Mouse (Mus musculus) neural tube, embryonic 11.5 days (tissue): Measurements from ENCODE around the gene Adam15. TPM values are rescaled to one million over a fixed set of nuclear protein-coding genes. Genes with fewer than 3 reads are reported as not detected.

Experiments
- ATAC-seq: fragments of 200-750 bp; cut with Nextera tagmentation; 2 replicates; pipeline ENCODE4 v1.8.0; 2017; ENCODE audit warnings: moderate number of reproducible peaks, mild to moderate bottlenecking, moderate TSS enrichment, moderate library complexity; ENCODE audit not compliant: insufficient read depth, low FRiP score, low TSS enrichment
- DNase-seq: peaks from one replicate; pipeline ENCODE4 v3.0.0-alpha.2; 2015; ENCODE audit warnings: low spot score
- H3K27ac ChIP-seq: fragments of 300-500 bp; sonication (generic); 2 replicates; pipeline ENCODE4 v1.5.1; 2014; ENCODE audit warnings: low read depth, mild to moderate bottlenecking, low read length
- H3K27me3 ChIP-seq: fragments of 300-500 bp; sonication (generic); 2 replicates; pipeline ENCODE4 v1.6.1; 2014; ENCODE audit warnings: mild to moderate bottlenecking, low read length, mixed read lengths; ENCODE audit not compliant: control insufficient read depth, insufficient read depth
- H3K36me3 ChIP-seq: fragments of 300-500 bp; sonication (generic); 2 replicates; pipeline ENCODE4 v1.6.1; 2014; ENCODE audit warnings: mild to moderate bottlenecking, low read length, moderate library complexity, mixed read lengths; ENCODE audit not compliant: control insufficient read depth, insufficient read depth
- H3K4me1 ChIP-seq: fragments of 300-500 bp; sonication (generic); 2 replicates; pipeline ENCODE4 v1.6.1; 2014; ENCODE audit warnings: low read length, mixed read lengths; ENCODE audit not compliant: control insufficient read depth, insufficient read depth
- H3K4me2 ChIP-seq: fragments of 300-500 bp; sonication (generic); 2 replicates; pipeline ENCODE4 v1.6.1; 2014; ENCODE audit warnings: low read depth, mild to moderate bottlenecking, moderate library complexity
- H3K4me3 ChIP-seq: fragments of 300-500 bp; sonication (generic); 2 replicates; pipeline ENCODE4 v1.5.1; 2014; ENCODE audit warnings: low read depth, low read length
- H3K9ac ChIP-seq: fragments of 300-500 bp; sonication (generic); 2 replicates; pipeline ENCODE4 v1.6.1; 2014; ENCODE audit warnings: mild to moderate bottlenecking, low read length
- H3K9me3 ChIP-seq: fragments of 300-500 bp; sonication (generic); 2 replicates; pipeline ENCODE4 v1.6.1; 2016; ENCODE audit warnings: low read length; ENCODE audit not compliant: control insufficient read depth
- WGBS: fragments of 180-500 bp; shearing (Covaris S2); extraction: QIAGEN DNeasy Blood & Tissue Kit; methylation state at CpG from one replicate; pipeline ENCODE4 v1.1.7; 2014; 5-methylcytosine and 5-hydroxymethylcytosine counted together
- polyA plus RNA-seq: library from polyadenylated mRNA; unstranded; fragments of >200 nt; fragmentation: Nextera tagmentation; extraction: Ambion mirVana; gene quantifications from 2 replicates; pipeline ENCODE4 v1.2.1, GENCODE M21; 2014

The Adam15 gene
- polyA plus RNA-seq = 16.3 and 18.3 TPM in 2 replicates

GRCm38 (mm10) chr3:89349869-89350501 is at the start of gene Adam15:
Gene Adam15, minus strand, starts transcription at chr3:89349996.
- H3K27ac ChIP-seq = 0 out of 2 replicates have a peak within 1 kb of the TSS, but pooled peaks have one; percentile 42
- under 1% methylated on average over 51 of the region's 59 CpGs for WGBS

GRCm38 (mm10) chr3:89396654-89397005 is 46.8 kb upstream of the Adam15 start:
- Histone ChIP-seq H3K9ac (no peak overlapping the region; the same call in 1 of the 2 replicates), H3K9me3 (no peaks in the 10 kb centered on the region), H3K4me2 (peak overlapping the region; percentile 99), H3K36me3 (no peaks in the 10 kb centered on the region), H3K27ac (no peak overlapping the region), H3K4me1 (peaks cover 28% of the 10 kb centered on the region), H3K4me3 (peak overlapping the region; percentile 51), H3K27me3 (peaks cover 14% of the 10 kb centered on the region)
- ATAC-seq (no peak), DNase-seq (no peak)
- WGBS = 3% methylated on average over 4 of the region's 4 CpGs

More at GRCm38 (mm10) chr3:89349869-89350501, at the start of gene Adam15:
- DNase-seq (peak; percentile 91), ATAC-seq (peak; percentile 90)
- Histone ChIP-seq H3K4me1 (peaks cover 7% of the 10 kb centered on the region), H3K36me3 (no peaks in the 10 kb centered on the region), H3K4me3 (peak within 1 kb of the TSS; percentile 55), H3K4me2 (peak within 1 kb of the TSS; percentile 94), H3K9me3 (no peaks in the 10 kb centered on the region), H3K9ac (peak within 1 kb of the TSS; percentile 60), H3K27me3 (peaks cover 7% of the 10 kb centered on the region; the same call in 1 of the 2 replicates)

DNA sequence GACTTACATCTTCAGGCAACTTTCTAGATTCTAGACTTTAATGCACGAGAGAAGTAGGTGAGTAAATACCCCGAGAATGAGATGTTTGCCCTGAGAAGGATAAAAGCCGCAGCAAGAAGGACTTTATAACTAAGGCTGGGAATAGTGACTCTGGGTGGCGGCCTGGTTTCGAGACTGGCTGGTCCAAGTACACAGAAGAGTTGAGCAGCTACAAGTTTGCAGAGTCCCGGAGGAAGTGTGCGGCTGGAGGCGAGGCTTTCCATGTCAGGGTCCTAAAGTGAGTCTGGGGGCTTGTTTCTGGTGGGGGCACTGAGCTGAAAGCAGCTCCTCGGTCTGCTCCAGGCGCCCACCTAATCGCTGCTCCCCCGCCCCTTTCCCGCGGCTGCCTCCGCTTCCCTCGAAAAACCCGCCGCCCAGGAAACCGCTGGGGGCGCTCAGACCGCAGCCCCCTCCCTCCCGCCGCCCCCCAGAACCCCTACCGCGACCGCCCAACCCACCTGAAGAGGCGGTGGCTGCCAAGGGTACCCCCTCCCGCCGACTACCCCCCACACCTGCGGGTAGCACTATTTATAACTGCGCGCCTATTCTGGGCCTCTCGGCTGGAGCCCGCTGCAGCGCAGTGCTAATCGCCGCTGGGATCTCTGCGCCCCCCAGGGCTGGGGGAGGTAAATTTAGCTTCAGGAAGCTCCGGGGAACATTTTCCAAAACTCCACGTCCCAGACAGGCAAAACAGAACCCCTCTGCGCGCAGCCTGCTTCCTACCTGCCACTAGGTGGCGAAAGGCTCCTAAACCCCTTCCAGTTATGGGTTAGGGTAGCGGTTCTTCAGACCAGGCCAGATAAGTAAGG is 46.2 kb upstream of the Adam15 start:
- Histone ChIP-seq H3K9ac (peak overlapping the region; percentile 52), H3K4me1 (peaks cover 32% of the 10 kb centered on the region), H3K9me3 (no peaks in the 10 kb centered on the region), H3K4me3 (peak overlapping the region; percentile 51), H3K4me2 (peak overlapping the region; percentile 99), H3K27ac (no peak overlapping the region), H3K36me3 (no peaks in the 10 kb centered on the region), H3K27me3 (peaks cover 14% of the 10 kb centered on the region)
- 1% methylated on average over 39 of the region's 44 CpGs for WGBS
- DNase-seq (peak; percentile 78), ATAC-seq (no peak)

- Histone ChIP-seq H3K9ac (0 out of 2 replicates have a peak overlapping the region, but pooled peaks have one; percentile 15), H3K9me3 (no peaks in the 10 kb centered on the region), H3K4me1 (peaks cover 37% of the 10 kb centered on the region), H3K4me3 (peak overlapping the region; percentile 51), H3K4me2 (peak overlapping the region; percentile 99), H3K36me3 (no peaks in the 10 kb centered on the region), H3K27me3 (peaks cover 14% of the 10 kb centered on the region), H3K27ac (no peak overlapping the region)
- 1% methylated on average over 10 of the region's 10 CpGs for WGBS
- DNase-seq (no peak), ATAC-seq (no peak)
Measured at GRCm38 (mm10) chr3:89395419-89395805, 45.6 kb upstream of the Adam15 start.

GRCm38 (mm10) chr3:89394894-89395256 is 45.1 kb upstream of the Adam15 start:
- DNase-seq (peak; percentile 84), ATAC-seq (no peak)
- H3K27ac ChIP-seq = peak overlapping the region; percentile 5; the same call in 1 of the 2 replicates
- H3K36me3 ChIP-seq = no peaks in the 10 kb centered on the region
- peaks cover 37% of the 10 kb centered on the region for H3K4me1 ChIP-seq
- peak overlapping the region; percentile 63 for H3K9ac ChIP-seq
- peak overlapping the region; percentile 51 for H3K4me3 ChIP-seq
- no peaks in the 10 kb centered on the region for H3K9me3 ChIP-seq
- H3K27me3 ChIP-seq = peaks cover 14% of the 10 kb centered on the region
- peak overlapping the region; percentile 99 for H3K4me2 ChIP-seq
- WGBS = under 1% methylated on average over 11 of the region's 12 CpGs

DNA sequence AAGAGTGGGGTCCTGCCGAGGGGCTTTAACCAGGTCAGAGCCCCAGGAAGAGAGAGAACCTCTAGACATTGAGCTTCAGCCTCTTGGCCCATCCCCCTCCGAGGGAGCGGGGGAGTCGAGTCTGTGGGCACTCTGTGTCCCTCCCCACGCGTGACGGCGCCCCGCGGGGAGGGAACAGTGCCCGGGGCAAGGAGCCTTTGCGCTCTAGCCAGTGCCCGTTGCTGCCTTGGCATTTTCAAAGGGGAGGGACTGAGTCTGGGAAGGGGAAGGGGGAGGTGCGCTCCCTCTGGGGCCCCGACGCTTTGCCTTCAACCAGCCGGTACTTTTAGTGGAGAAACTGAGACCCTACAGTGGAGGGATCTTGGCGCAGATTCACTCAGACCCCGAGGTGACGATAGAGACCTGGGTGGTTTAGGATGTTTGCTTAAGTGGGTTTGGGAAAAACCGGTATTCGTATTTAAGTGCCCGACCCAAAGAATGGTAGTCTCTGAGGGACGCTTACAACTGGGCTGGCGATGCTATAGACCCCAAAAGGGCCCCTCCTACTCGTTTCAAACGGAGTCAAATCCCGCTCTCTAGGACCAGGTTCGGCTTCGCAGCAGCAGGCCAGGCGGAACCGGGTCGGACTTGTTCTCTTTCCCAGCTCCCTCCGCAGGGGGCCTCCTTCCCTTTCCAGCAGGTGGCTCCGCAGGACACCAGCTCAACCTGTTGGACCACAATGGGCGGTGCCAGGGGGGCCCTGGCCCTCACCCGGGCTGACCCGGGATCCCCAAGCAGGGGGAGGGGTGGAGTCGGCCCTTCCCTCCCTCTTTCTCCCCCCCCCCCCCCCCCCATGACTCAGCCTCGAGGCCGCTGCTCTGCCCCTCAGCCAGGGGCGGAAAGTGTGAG is 44.5 kb upstream of the Adam15 start, which contains the start of gene Zbtb7b:
Gene Zbtb7b, minus strand, starts transcription at position 771 of the 888 bp plus-strand sequence.
- Histone ChIP-seq H3K27ac (peak within 1 kb of the TSS; percentile 5), H3K9me3 (no peaks in the 10 kb centered on the region), H3K27me3 (peaks cover 14% of the 10 kb centered on the region), H3K4me2 (peak within 1 kb of the TSS; percentile 99), H3K36me3 (no peaks in the 10 kb centered on the region), H3K9ac (peak within 1 kb of the TSS; percentile 63), H3K4me1 (peaks cover 37% of the 10 kb centered on the region), H3K4me3 (peak within 1 kb of the TSS; percentile 51)
- WGBS = under 1% methylated on average over 39 of the region's 42 CpGs
- ATAC-seq (peak; percentile 46), DNase-seq (peak; percentile 57)

- H3K9ac ChIP-seq = peak overlapping the region; percentile 63
- no peaks in the 10 kb centered on the region for H3K9me3 ChIP-seq
- peaks cover 14% of the 10 kb centered on the region for H3K27me3 ChIP-seq
- H3K4me3 ChIP-seq = peak overlapping the region; percentile 51
- peak overlapping the region; percentile 99 for H3K4me2 ChIP-seq
- peak overlapping the region; percentile 5; the same call in 1 of the 2 replicates for H3K27ac ChIP-seq
- peaks cover 37% of the 10 kb centered on the region for H3K4me1 ChIP-seq
- no peaks in the 10 kb centered on the region for H3K36me3 ChIP-seq
- DNase-seq = peak; percentile 94
- ATAC-seq = peak; percentile 91
- WGBS = under 1% methylated on average over 15 of the region's 15 CpGs
Measured at GRCm38 (mm10) chr3:89393605-89394004, 43.8 kb upstream of the Adam15 start.

DNA sequence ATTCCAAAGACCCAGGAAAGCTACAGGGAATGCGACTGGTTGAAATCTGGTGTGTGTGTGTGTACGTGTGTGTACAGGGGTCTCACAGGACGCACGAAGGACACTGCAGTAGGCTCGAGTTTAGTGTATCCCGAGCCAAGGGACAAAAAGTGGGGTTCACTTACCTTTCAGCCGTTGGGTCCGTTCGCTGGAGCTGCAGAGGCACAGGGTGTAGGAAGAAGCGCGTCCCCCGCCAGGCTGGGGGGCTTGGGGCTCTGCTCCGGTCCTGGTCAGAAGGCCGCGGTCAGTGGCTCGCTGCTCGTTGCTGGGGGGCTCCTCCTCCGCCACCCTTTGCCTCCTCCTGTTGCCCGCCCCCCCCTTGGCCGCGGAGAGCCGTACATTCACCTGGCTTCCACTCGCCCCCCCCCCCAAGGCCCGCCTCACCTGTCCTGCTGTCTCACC is 43.1 kb upstream of the Adam15 start:
- Histone ChIP-seq H3K4me1 (peaks cover 37% of the 10 kb centered on the region), H3K27me3 (peaks cover 14% of the 10 kb centered on the region), H3K4me2 (peak overlapping the region; percentile 99), H3K9ac (peak overlapping the region; percentile 39; the same call in 1 of the 2 replicates), H3K36me3 (no peaks in the 10 kb centered on the region), H3K27ac (no peak overlapping the region), H3K9me3 (no peaks in the 10 kb centered on the region), H3K4me3 (peak overlapping the region; percentile 48)
- WGBS = under 1% methylated on average over 17 of the region's 24 CpGs
- DNase-seq (peak; percentile 18), ATAC-seq (no peak)
